Mouse (Mus musculus) brain, embryonic 14.5 days (tissue): ENCODE data around the gene Atxn1.

Experiments used
- CTCF ChIP-seq: fragments of 200-500 bp; IDR thresholded peaks from 2 replicates; pipeline ENCODE4 v1.5.1; 2012; ENCODE audit warnings: inconsistent platforms, mild to moderate bottlenecking, moderate library complexity, borderline replicate concordance; ENCODE audit not compliant: insufficient read depth, insufficient read length; ENCODE audit errors: extremely low read depth
- POLR2A ChIP-seq: fragments of 200-500 bp; IDR thresholded peaks from 2 replicates; pipeline ENCODE4 v1.6.1; 2012; ENCODE audit warnings: mild to moderate bottlenecking, inconsistent platforms, borderline replicate concordance; ENCODE audit not compliant: poor library complexity, insufficient read depth, insufficient read length, severe bottlenecking; ENCODE audit errors: extremely low read depth

DNA sequence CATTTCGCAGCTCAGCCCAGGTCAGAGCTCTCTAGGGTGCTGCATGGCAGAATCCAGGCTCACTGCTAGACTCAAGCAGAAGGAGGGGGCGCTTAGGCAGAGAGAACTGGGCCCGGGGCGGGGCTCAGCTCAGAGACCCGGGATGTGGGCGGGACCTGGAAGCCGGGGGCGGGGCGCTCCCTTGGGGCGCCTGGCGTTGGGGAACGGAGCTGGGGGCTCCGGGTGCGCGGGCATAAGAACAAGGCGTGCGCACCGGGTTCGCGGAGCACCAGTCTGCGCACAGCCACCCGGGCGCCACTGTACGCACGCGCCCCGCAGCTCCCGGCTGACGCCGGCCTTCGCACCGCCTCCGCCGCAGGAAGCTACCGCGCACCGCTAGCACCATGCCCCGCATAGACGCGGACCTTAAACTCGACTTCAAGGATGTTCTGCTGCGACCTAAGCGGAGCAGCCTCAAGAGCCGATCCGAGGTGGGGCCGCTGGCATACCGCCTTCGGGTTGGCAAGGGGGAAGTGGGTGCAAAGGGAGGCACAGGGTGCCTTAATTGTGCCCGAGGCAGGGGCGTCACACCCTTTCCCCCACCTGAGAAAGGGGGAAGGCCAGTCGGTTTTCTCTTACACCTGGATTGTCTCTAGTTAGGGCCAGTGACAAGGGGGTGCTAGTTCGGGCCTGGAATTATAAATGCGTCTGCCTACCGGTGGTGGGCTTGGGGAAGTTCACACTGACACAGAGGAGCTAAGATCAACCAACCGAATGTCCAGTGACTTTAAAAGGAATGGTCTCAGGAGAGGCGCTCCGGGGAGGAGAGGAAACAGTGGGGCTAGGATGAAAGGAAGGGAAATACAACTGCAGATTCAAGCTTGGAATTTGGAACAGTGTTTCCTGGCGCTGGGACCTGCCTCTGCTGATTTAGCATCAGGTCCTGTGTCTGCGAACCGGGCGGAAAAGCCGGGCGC lies 457.3 kb downstream of the Atxn1 start, which contains the start of gene Gmpr:
- TF ChIP-seq POLR2A (0 out of 2 replicates have a peak, but pooled peaks have one; percentile 20), CTCF (no peak)
